Mouse (Mus musculus) intestine, embryonic 14.5 days (tissue): Measurements from ENCODE around the gene Fam184b. TPM values are rescaled to one million over a fixed set of nuclear protein-coding genes. Genes with fewer than 3 reads are reported as not detected.
A peak's percentile ranks its signal among the peaks of the same experiment; 100 is the strongest.

Experiments used
- ATAC-seq: fragments of 200-750 bp; cut with Nextera tagmentation; replicated peaks from 2 replicates; pipeline ENCODE4 v1.8.0; 2017; ENCODE audit warnings: low read depth, moderate number of reproducible peaks, moderate TSS enrichment, moderate library complexity; ENCODE audit not compliant: low FRiP score, low TSS enrichment
- DNase-seq: peaks from one replicate; pipeline ENCODE4 v3.0.0-alpha.2; 2018; ENCODE audit warnings: low spot score
- H3K27ac ChIP-seq: fragments of 300-500 bp; sonication (generic); 2 replicates; pipeline ENCODE4 v1.5.1; 2014; ENCODE audit warnings: low read depth, mild to moderate bottlenecking, control low read depth
- H3K27me3 ChIP-seq: fragments of 300-500 bp; sonication (generic); replicated peaks from 2 replicates; pipeline ENCODE4 v1.6.1; 2014; ENCODE audit warnings: low read length, control low read depth; ENCODE audit not compliant: control insufficient read depth, insufficient read depth
- H3K36me3 ChIP-seq: fragments of 300-500 bp; sonication (generic); 2 replicates; pipeline ENCODE4 v1.6.1; 2014; ENCODE audit warnings: low read length, control low read depth; ENCODE audit not compliant: control insufficient read depth, insufficient read depth
- H3K4me1 ChIP-seq: fragments of 300-500 bp; sonication (generic); replicated peaks from 2 replicates; pipeline ENCODE4 v1.6.1; 2014; ENCODE audit warnings: low read length, control low read depth, mixed read lengths; ENCODE audit not compliant: control insufficient read depth, insufficient read depth
- H3K4me2 ChIP-seq: fragments of 300-500 bp; sonication (generic); 2 replicates; pipeline ENCODE4 v1.6.1; 2014; ENCODE audit warnings: low read length
- H3K4me3 ChIP-seq: fragments of 300-500 bp; sonication (generic); 2 replicates; pipeline ENCODE4 v1.5.1; 2014; ENCODE audit warnings: low read depth, low read length, control low read depth, mixed read lengths
- H3K9ac ChIP-seq: fragments of 300-500 bp; sonication (generic); 2 replicates; pipeline ENCODE4 v1.6.1; 2014; ENCODE audit warnings: mild to moderate bottlenecking, low read length
- H3K9me3 ChIP-seq: fragments of 300-500 bp; sonication (generic); 2 replicates; pipeline ENCODE4 v1.6.1; 2016; ENCODE audit warnings: low read length, control low read depth; ENCODE audit not compliant: control insufficient read depth
- WGBS: fragments of 180-500 bp; shearing (Covaris S2); extraction: QIAGEN DNeasy Blood & Tissue Kit; methylation state at CpG from one replicate; pipeline ENCODE4 v1.1.7; 2014; 5-methylcytosine and 5-hydroxymethylcytosine counted together
- polyA plus RNA-seq: library from polyadenylated mRNA; unstranded; fragments of >200 nt; fragmentation: Nextera tagmentation; extraction: Ambion mirVana; gene quantifications from 2 replicates; pipeline ENCODE4 v1.2.1, GENCODE M21; 2014

Gene Fam184b
- polyA plus RNA-seq, 1 experiment from 2014 or later: 5.0 TPM

DNA sequence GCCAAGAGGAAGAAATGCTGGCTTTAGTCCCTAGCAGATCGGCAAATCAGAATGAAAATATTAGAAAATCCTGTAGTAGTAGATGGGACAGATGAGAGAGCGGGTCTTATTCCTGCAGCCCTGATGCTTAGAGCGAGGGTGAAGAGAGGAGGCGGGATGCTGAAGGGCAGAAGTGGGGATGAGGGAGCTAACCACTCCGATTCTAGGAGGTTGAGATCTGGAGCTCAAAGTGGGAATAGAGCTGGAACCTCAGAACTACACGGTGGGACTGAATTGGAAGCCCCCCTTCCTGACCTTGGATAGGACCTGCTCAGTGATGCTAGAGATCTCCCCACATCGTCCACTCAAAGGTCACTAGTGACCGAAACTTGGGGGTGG, 290 bp upstream of the Fam184b start:
- H3K4me3 ChIP-seq: peak overlapping the region; percentile 65
- DNase-seq: no peak

DNA sequence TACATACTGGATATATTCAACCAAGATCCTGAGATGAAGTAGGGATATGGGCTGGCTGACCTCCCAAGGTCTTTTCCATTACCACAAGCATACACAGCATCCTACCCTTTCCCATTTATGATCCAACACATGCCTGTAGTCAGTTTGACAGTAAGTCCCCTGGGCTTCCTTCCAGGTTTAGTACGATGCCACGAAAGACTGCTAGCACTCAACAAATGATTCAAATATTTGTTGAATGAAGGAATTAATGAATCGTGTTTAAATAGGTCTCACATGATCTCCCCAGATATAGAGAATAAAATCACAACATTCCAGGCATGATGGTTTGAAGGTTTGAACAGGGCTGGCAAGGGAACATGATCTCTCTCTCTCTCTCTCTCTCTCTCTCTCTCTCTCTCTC, 1.0 kb downstream of the Fam184b start:
- H3K27ac ChIP-seq: no peak overlapping the region
- 47% methylated on average over 3 of the region's 3 CpGs for WGBS
- ATAC-seq (no peak), DNase-seq (no peak)
- no peaks in the 10 kb centered on the region for H3K36me3 ChIP-seq
- peak overlapping the region; percentile 11; the same call in 1 of the 2 replicates for H3K4me3 ChIP-seq
- 0 out of 2 replicates have a peak, but pooled peaks cover 5% of the 10 kb centered on the region for H3K4me1 ChIP-seq
- no peak overlapping the region for H3K4me2 ChIP-seq
- H3K9ac ChIP-seq: no peak overlapping the region
- H3K9me3 ChIP-seq: no peaks in the 10 kb centered on the region
- H3K27me3 ChIP-seq: peaks cover 24% of the 10 kb centered on the region

More for the DNA sequence above, 290 bp upstream of the Fam184b start:
- Histone ChIP-seq H3K27me3 (peaks cover 24% of the 10 kb centered on the region), H3K36me3 (no peaks in the 10 kb centered on the region), H3K9me3 (no peaks in the 10 kb centered on the region), H3K4me2 (peak overlapping the region; percentile 98), H3K4me1 (0 out of 2 replicates have a peak, but pooled peaks cover 5% of the 10 kb centered on the region), H3K27ac (no peak overlapping the region), H3K9ac (peak overlapping the region; percentile 61)
- ATAC-seq: peak; percentile 34; the same call in 1 of the 2 replicates
- WGBS: 2% methylated on average over 8 of the region's 8 CpGs

DNA sequence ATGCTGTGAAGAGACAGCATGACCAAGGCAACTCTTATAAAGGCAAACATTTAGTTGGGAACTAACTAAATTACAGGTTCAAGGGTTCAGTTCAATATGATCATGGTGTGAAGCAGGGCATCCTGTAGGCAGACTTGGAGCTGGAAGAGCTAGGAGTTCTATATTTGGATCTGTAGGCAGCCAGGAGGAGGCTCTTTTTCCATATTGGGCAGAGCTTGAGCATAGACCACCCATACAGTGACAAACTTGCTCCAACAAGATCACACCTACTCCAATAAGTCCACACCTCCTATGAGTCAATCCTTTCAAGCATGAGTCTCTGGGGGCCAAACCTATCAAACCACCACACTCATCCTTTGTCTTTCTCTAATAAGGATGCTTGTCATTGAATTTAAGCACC, 9.9 kb downstream of the Fam184b start:
- Histone ChIP-seq H3K4me3 (no peak overlapping the region), H3K9me3 (peaks cover 2% of the 10 kb centered on the region; the same call in 1 of the 2 replicates), H3K9ac (no peak overlapping the region), H3K36me3 (no peaks in the 10 kb centered on the region), H3K27ac (no peak overlapping the region), H3K4me1 (no peaks in the 10 kb centered on the region), H3K27me3 (no peaks in the 10 kb centered on the region), H3K4me2 (no peak overlapping the region)
- ATAC-seq (no peak), DNase-seq (no peak)

DNA sequence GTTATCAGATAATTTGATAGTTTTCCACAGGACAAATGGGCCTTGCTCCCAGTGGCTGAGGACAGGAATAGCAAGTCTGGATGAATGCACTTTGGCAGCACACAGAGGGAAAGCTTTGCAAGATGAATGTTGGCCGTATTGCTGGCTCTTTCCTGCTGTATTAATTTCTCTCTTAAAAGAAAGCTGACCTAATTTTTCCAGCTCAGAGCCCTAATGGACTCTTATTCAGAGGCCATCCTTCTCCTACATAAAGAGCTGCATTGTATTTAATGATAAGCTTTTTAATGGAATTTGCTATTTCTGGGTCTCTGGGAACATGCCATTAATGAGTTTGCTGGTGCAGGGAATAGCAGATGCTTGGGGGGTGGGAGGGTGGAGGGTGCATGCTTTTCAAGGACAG, 11.6 kb downstream of the Fam184b start:
- no peak overlapping the region for H3K27ac ChIP-seq
- DNase-seq: no peak
- 0 out of 2 replicates have a peak, but pooled peaks have one; percentile 47 for ATAC-seq

DNA sequence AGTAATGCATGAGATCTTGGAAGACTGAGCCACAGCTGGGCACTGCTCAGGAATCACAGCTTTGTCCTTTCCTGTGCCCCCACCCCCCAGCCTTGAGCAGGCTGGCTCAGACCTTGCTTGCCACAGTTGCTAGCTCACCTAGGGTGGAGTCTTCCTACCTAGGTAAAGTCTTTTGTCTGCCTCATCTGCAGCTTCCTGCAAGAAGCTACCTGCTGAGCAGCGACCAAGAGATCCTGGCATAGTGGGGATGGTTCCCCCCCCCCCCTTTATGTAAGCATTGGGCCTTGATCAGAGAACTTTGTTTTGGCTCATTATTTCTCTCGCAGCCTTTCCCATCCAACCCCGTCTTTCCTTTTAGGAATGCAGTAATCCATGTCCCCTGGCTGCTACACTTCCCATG, 17.9 kb downstream of the Fam184b start:
- WGBS: 55% methylated on average over 3 of the region's 3 CpGs
- no peak overlapping the region for H3K9ac ChIP-seq
- no peaks in the 10 kb centered on the region for H3K27me3 ChIP-seq
- no peak overlapping the region for H3K4me2 ChIP-seq
- H3K27ac ChIP-seq: no peak overlapping the region
- peaks cover 2% of the 10 kb centered on the region; the same call in 1 of the 2 replicates for H3K9me3 ChIP-seq
- ATAC-seq (no peak), DNase-seq (no peak)
- H3K4me1 ChIP-seq: no peaks in the 10 kb centered on the region
- no peaks in the 10 kb centered on the region for H3K36me3 ChIP-seq
- H3K4me3 ChIP-seq: no peak overlapping the region

More for the DNA sequence above, 11.6 kb downstream of the Fam184b start:
- no peaks in the 10 kb centered on the region for H3K4me1 ChIP-seq
- 57% methylated on average over 1 of the region's 1 CpGs for WGBS
- no peak overlapping the region for H3K4me3 ChIP-seq
- H3K36me3 ChIP-seq: no peaks in the 10 kb centered on the region
- H3K27me3 ChIP-seq: no peaks in the 10 kb centered on the region
- H3K9me3 ChIP-seq: peaks cover 2% of the 10 kb centered on the region; the same call in 1 of the 2 replicates
- no peak overlapping the region for H3K9ac ChIP-seq
- no peak overlapping the region for H3K4me2 ChIP-seq

DNA sequence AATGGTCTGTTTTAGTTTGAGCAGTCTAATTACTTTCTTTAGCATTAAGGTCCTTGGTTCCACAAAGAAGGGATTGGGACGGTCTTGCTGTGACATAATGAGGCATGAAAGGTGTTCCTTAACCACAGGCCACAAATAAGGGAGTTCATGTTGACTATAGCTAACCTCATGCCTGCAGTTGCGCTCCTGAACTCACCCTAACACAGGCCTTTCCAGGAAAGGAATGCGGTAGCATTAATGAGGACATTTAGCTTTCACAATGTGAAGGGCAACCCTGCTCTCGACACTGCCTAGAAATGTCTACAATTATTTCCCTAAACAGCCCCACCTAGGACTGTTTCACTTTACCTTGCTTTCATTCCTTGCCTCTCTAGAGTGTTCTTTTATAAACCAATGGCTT, 40.4 kb downstream of the Fam184b start:
- Histone ChIP-seq H3K27ac (no peak overlapping the region), H3K27me3 (no peaks in the 10 kb centered on the region), H3K9ac (no peak overlapping the region), H3K4me3 (no peak overlapping the region), H3K4me2 (no peak overlapping the region), H3K4me1 (no peaks in the 10 kb centered on the region), H3K36me3 (no peaks in the 10 kb centered on the region), H3K9me3 (no peaks in the 10 kb centered on the region)
- DNase-seq: no peak
- WGBS: 78% methylated on average over 4 of the region's 4 CpGs
- no peak for ATAC-seq

DNA sequence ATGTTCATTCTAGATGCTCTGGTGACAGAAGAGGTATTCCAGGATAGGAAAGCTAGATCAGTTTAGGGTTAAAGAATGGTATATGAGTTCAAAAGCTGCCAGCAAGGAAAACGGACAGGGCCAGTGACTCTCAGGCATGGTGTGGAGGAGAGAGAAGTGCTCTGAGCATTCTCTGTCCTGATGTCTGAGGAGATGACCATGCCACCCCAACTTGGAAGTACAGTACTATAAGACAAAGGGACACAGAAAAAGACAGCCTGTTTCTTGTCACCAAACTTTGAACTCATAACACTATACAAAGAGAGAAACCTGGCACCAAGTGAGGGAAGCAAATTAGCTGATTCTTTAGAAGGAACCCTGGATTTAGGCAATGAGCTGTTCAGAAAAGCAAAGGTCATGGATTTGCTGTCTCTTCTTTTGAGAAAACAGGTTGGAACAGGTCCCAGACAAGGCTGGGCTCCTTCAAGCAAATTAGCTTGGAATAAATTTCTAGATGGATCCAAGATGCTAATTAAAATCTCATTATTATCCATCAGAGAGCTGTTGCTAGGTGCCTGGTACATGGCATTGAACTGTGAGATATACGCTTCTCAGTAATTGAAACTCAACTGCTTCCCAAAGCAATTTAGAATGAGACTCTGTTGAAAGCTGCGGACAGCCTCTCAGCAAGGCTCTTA, 43.9 kb downstream of the Fam184b start:
- H3K36me3 ChIP-seq: no peaks in the 10 kb centered on the region
- H3K4me3 ChIP-seq: no peak overlapping the region
- H3K9ac ChIP-seq: no peak overlapping the region
- no peaks in the 10 kb centered on the region for H3K27me3 ChIP-seq
- no peaks in the 10 kb centered on the region for H3K9me3 ChIP-seq
- 76% methylated on average over 3 of the region's 3 CpGs for WGBS
- H3K4me1 ChIP-seq: no peaks in the 10 kb centered on the region
- DNase-seq: no peak
- ATAC-seq: no peak
- H3K4me2 ChIP-seq: no peak overlapping the region
- H3K27ac ChIP-seq: no peak overlapping the region

DNA sequence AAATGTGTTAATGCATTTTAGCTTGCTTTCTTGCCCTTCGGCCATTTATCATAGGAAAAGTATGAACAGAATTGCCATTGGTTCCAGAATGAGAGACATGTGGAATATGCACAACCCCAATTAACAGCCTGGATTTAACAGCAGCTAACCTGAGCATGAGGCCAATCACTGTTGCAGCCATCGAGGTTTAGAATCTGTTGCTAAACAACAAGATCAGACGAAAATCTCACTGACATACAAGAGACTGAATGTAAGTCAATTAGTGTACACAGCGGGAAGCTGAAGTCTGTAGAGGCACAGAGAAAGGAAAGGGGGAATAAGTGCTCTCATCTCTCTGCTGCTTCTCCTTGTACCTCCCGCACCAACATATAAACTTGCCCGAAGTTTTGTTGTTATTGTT, 46.1 kb downstream of the Fam184b start:
- no peak for DNase-seq
- H3K9me3 ChIP-seq: no peaks in the 10 kb centered on the region
- H3K36me3 ChIP-seq: no peaks in the 10 kb centered on the region
- 87% methylated on average over 6 of the region's 6 CpGs for WGBS
- no peaks in the 10 kb centered on the region for H3K27me3 ChIP-seq
- no peak overlapping the region for H3K4me2 ChIP-seq
- ATAC-seq: no peak
- no peak overlapping the region for H3K9ac ChIP-seq
- H3K4me3 ChIP-seq: no peak overlapping the region
- no peaks in the 10 kb centered on the region for H3K4me1 ChIP-seq
- no peak overlapping the region for H3K27ac ChIP-seq

DNA sequence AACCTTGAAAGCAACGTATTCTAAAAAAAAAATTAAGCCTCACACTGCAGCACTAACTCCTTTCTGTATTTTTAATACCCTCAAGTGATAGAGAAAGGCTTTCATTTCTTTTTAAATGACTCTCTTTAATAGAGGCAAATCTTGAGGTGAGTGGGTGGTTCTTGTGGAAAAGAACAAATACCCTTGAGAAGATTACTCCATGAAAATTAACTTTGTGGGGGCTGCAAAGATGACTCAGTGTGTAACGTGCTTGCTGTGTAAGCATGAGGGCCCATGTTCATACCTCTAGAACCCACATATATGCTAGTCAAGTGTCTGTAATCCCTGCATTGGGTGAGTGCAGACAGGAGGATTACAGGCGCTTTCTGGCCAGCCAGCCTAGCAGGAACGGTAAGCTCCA, 49.3 kb downstream of the Fam184b start:
- no peak overlapping the region for H3K27ac ChIP-seq
- ATAC-seq: no peak
- no peak overlapping the region for H3K4me3 ChIP-seq
- no peaks in the 10 kb centered on the region for H3K27me3 ChIP-seq
- DNase-seq: no peak
- H3K9ac ChIP-seq: no peak overlapping the region
- H3K4me1 ChIP-seq: no peaks in the 10 kb centered on the region
- no peak overlapping the region for H3K4me2 ChIP-seq
- 0 out of 2 replicates have a peak, but pooled peaks cover 3% of the 10 kb centered on the region for H3K9me3 ChIP-seq
- WGBS: 85% methylated on average over 4 of the region's 4 CpGs
- no peaks in the 10 kb centered on the region for H3K36me3 ChIP-seq
